8 mouse cellular contexts compared by ENCODE assay signal in genomic region chr14:32076896-32077575, GRCm38 (mm10). TPM values are rescaled to one million over a fixed set of nuclear protein-coding genes. Genes with fewer than 3 reads are reported as not detected.
DNase-seq lines count a peak whose midpoint lies in the region; ATAC-seq and TF ChIP-seq lines count a peak whose summit lies in the region.

No protein-coding gene starts in this region.

- H3K27me3 ChIP-seq in ES-Bruce4 (ENCODE audit: control insufficient read depth, insufficient read depth, low read length, poor library complexity, severe bottlenecking) = no peaks in the 10 kb centered on the region
- no peaks in the 10 kb centered on the region for H3K27me3 ChIP-seq in lung, embryonic 14.5 days (ENCODE audit: insufficient read depth, low read length)

- H3K9ac ChIP-seq in ES-Bruce4 (ENCODE audit: low read depth, poor library complexity, severe bottlenecking) = no peak overlapping the region
- no peak overlapping the region for H3K9ac ChIP-seq in lung, embryonic 14.5 days

- TF ChIP-seq POLR2A in ES-Bruce4 (IDR thresholded peaks at IDR 0.05; ENCODE audit: insufficient read depth, low read length) = no peak

- TF ChIP-seq EP300 in ES-Bruce4 (IDR thresholded peaks at IDR 0.05; ENCODE audit: insufficient read depth, low read depth, low read length) = peak; percentile 92

- WGBS in lung, embryonic 14.5 days = 46% methylated on average over 8 of the region's 8 CpGs

- TF ChIP-seq CTCF in ES-Bruce4 (IDR thresholded peaks at IDR 0.05; ENCODE audit: low read depth, low read length) = peak; percentile 95
- peak; percentile 93 for TF ChIP-seq CTCF in lung, embryonic 14.5 days (IDR thresholded peaks at IDR 0.05; ENCODE audit: low read depth)

- no peaks in the 10 kb centered on the region for H3K4me1 ChIP-seq in ES-Bruce4 (ENCODE audit: control insufficient read depth, insufficient read depth, low read length)
- H3K4me1 ChIP-seq in lung, embryonic 14.5 days (ENCODE audit: insufficient read depth) = no peaks in the 10 kb centered on the region

- no peak overlapping the region for H3K4me2 ChIP-seq in lung, embryonic 14.5 days

- no peak; the same call in 1 of the 2 replicates for ATAC-seq in lung, embryonic 14.5 days (ENCODE audit: insufficient read depth)

- H3K4me3 ChIP-seq in ES-Bruce4 (ENCODE audit: low read depth, low read length) = no peak overlapping the region
- H3K4me3 ChIP-seq in lung, embryonic 14.5 days (ENCODE audit: low read depth, low read length) = no peak overlapping the region

- no peaks in the 10 kb centered on the region for H3K9me3 ChIP-seq in ES-Bruce4 (replicated peaks; ENCODE audit: control insufficient read depth, insufficient read depth, low read length, poor library complexity, severe bottlenecking)
- H3K9me3 ChIP-seq in lung, embryonic 14.5 days (ENCODE audit: low read depth, low read length) = no peaks in the 10 kb centered on the region

- DNase-seq in adrenal gland, postnatal 14 days = peak; percentile 83
- DNase-seq in embryo, embryonic 11.5 days (ENCODE audit: low read depth, low spot score) = peak; percentile 67
- peak; percentile 49 to 65 for DNase-seq in heart, adult 9 months (ENCODE audit: low spot score in 2 of 2)
- DNase-seq in kidney, postnatal 25 days = peak; percentile 63 to 82
- peak; percentile 87 for DNase-seq in lung, embryonic 14.5 days
- DNase-seq in ovary, postnatal 36 days (ENCODE audit: low spot score) = peak; percentile 70
- peak; percentile 21 to 24 for DNase-seq in thymus, postnatal 36 days

- H3K27ac ChIP-seq in ES-Bruce4 (ENCODE audit: insufficient read depth, low read length) = peak overlapping the region; percentile 5; the same call in 1 of the 2 replicates
- H3K27ac ChIP-seq in lung, embryonic 14.5 days (ENCODE audit: low read depth) = no peak overlapping the region

- H3K36me3 ChIP-seq in ES-Bruce4 (ENCODE audit: control insufficient read depth, insufficient read depth, low read length, poor library complexity, severe bottlenecking) = peaks cover 6% of the 10 kb centered on the region
- peaks cover 13% of the 10 kb centered on the region for H3K36me3 ChIP-seq in lung, embryonic 14.5 days (ENCODE audit: insufficient read depth)

RNA-seq across cellular contexts. Expression of gene Oxnad1, which starts 8.1 kb away (rescaled TPM):
- polyA plus RNA-seq in ES-Bruce4 (2011; ENCODE audit: insufficient read depth, insufficient read length, low read depth, missing spikeins) = 36.4 and 40.8 TPM in 2 replicates
- 52.9 and 58.8 TPM in 2 replicates for total RNA-seq in adrenal gland, postnatal 14 days (2021)
- 15.9 and 24.8 TPM in 2 replicates for polyA plus RNA-seq in lung, embryonic 14.5 days (2014; fragmentation: Nextera tagmentation; extraction: Ambion mirVana)

RNA-seq across cellular contexts. Expression of gene Dph3, which starts 8.5 kb away (rescaled TPM):
- polyA plus RNA-seq in ES-Bruce4 (2011; ENCODE audit: insufficient read depth, insufficient read length, low read depth, missing spikeins) = 55.0 and 58.7 TPM in 2 replicates
- 58.8 and 61.9 TPM in 2 replicates for total RNA-seq in adrenal gland, postnatal 14 days (2021)
- polyA plus RNA-seq in lung, embryonic 14.5 days (2014; fragmentation: Nextera tagmentation; extraction: Ambion mirVana) = 89.8 and 90.8 TPM in 2 replicates

RNA-seq across cellular contexts. Expression of gene Galnt15, which starts 48.2 kb away (rescaled TPM):
- polyA plus RNA-seq in ES-Bruce4 (2011; ENCODE audit: insufficient read depth, insufficient read length, low read depth, missing spikeins) = not detected in 2 replicates
- total RNA-seq in adrenal gland, postnatal 14 days (2021) = 8.9 and 17.0 TPM in 2 replicates
- polyA plus RNA-seq in lung, embryonic 14.5 days (2014; fragmentation: Nextera tagmentation; extraction: Ambion mirVana) = 0.08 and 0.18 TPM in 2 replicates

Comparison
In these comparisons a context has a peak if more than half of its experiments do, and no peak if none do; other contexts are left out.
1. DNase-seq: peak in every context shown above with its lines; median percentile 87 in lung, embryonic 14.5 days; 83 in adrenal gland, postnatal 14 days; 72 in kidney, postnatal 25 days; 70 in ovary, postnatal 36 days; 67 in embryo, embryonic 11.5 days; 57 in heart, adult 9 months; 22 in thymus, postnatal 36 days.